Mouse (Mus musculus) liver, embryonic 14.5 days (tissue): Measurements from ENCODE around the gene Tmem114. TPM values are rescaled to one million over a fixed set of nuclear protein-coding genes. Genes with fewer than 3 reads are reported as not detected.

Experiments used
- ATAC-seq: fragments of 200-750 bp; cut with Nextera tagmentation; 2 replicates; pipeline ENCODE4 v1.8.0; 2017; ENCODE audit warnings: moderate number of reproducible peaks, mild to moderate bottlenecking, moderate library complexity; ENCODE audit not compliant: insufficient read depth
- DNase-seq, 3 experiments: peaks; one replicate each; pipeline ENCODE4 v3.0.0-alpha.2; 2012 to 2013; ENCODE audit warnings: low read depth in 3 of 3, low spot score in 3 of 3
- H3K27ac ChIP-seq: fragments of 300-500 bp; sonication (generic); 2 replicates; pipeline ENCODE4 v1.5.1; 2014; ENCODE audit warnings: moderate library complexity, mild to moderate bottlenecking, control low read depth, inconsistent platforms
- H3K27me3 ChIP-seq: fragments of 300-500 bp; sonication (generic); 2 replicates; pipeline ENCODE4 v1.6.1; 2014; ENCODE audit warnings: mild to moderate bottlenecking, low read length, moderate library complexity; ENCODE audit not compliant: control insufficient read depth, insufficient read depth
- H3K36me3 ChIP-seq: fragments of 300-500 bp; sonication (generic); replicated peaks from 2 replicates; pipeline ENCODE4 v1.6.1; 2014; ENCODE audit warnings: low read depth; ENCODE audit not compliant: control insufficient read depth, insufficient read depth
- H3K4me1 ChIP-seq, 2 experiments: fragments of 200-500 bp in 1 of 2; fragments of 300-500 bp in 1 of 2; sonication (generic) in 1 of 2; replicated peaks; 2 replicates each; pipeline ENCODE4 v1.6.1; 2012 to 2014; ENCODE audit warnings: antibody characterized with exemption in 1 of 2, inconsistent platforms in 1 of 2, low read length in 1 of 2; ENCODE audit not compliant: control insufficient read depth in 2 of 2, insufficient read depth in 2 of 2
- H3K4me2 ChIP-seq: fragments of 300-500 bp; sonication (generic); 2 replicates; pipeline ENCODE4 v1.6.1; 2014; ENCODE audit warnings: low read depth, mild to moderate bottlenecking, control low read depth, moderate library complexity
- H3K4me3 ChIP-seq, 2 experiments: fragments of 200-500 bp in 1 of 2; fragments of 300-500 bp in 1 of 2; sonication (generic) in 1 of 2; 2 replicates each; pipeline ENCODE4 v1.5.1; 2012 to 2014; ENCODE audit warnings: low read depth in 2 of 2, low read length in 2 of 2, mild to moderate bottlenecking in 2 of 2, control low read depth in 1 of 2, inconsistent platforms in 1 of 2, moderate library complexity in 1 of 2; ENCODE audit not compliant: insufficient read depth in 1 of 2
- H3K9ac ChIP-seq: fragments of 300-500 bp; sonication (generic); replicated peaks from 2 replicates; pipeline ENCODE4 v1.6.1; 2014; ENCODE audit warnings: mild to moderate bottlenecking, control low read depth, moderate library complexity
- H3K9me3 ChIP-seq: fragments of 300-500 bp; sonication (generic); 2 replicates; pipeline ENCODE4 v1.6.1; 2016; ENCODE audit warnings: low read length, mixed read lengths; ENCODE audit not compliant: control insufficient read depth
- CTCF ChIP-seq: IDR thresholded peaks from 2 replicates; pipeline ENCODE4 v1.5.1; 2016; ENCODE audit warnings: antibody characterized with exemption, low read depth, control low read depth
- EP300 ChIP-seq: IDR thresholded peaks from 2 replicates; pipeline ENCODE4 v1.6.1; 2016; ENCODE audit warnings: antibody characterized with exemption, low read depth
- WGBS: fragments of 180-500 bp; shearing (Covaris S2); extraction: QIAGEN DNeasy Blood & Tissue Kit; methylation state at CpG from one replicate; pipeline ENCODE4 v1.1.7; 2014; ENCODE audit not compliant: insufficient replicate concordance; 5-methylcytosine and 5-hydroxymethylcytosine counted together
- polyA plus RNA-seq, 2 experiments: library from polyadenylated mRNA; depleted of rRNA in 1 of 2; stranded (reverse) in 1 of 2; unstranded in 1 of 2; fragments of >200 nt; fragmentation: Nextera tagmentation in 1 of 2; extraction: Ambion mirVana in 1 of 2; gene quantifications; 2 replicates each; pipeline versions ENCODE4 v1.2.1 to v1.2.3; 2012 to 2014

Gene Tmem114
- polyA plus RNA-seq, 2 experiments: 0.02 TPM; not detected in 1

DNA sequence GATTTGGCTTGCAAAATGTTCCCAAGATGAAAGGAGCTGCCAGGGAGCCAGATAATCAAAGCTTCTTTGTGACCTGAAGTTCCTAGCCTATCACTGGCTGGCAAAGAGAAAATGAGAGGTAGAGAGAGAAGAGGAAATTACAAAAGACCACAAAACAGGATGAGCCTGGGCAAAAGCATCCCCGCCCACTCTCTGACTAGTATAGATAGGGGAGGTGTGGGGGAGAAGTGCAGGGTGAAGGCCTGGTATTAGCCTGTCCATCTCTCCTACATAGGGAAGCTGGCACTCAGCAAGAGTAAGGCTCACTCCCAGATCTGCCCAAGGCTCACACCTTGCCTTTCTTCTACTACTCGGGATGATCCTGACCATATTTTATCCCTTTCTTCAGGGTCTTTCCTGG is 30.3 kb upstream of the Tmem114 start:
- no peak for ATAC-seq

DNA sequence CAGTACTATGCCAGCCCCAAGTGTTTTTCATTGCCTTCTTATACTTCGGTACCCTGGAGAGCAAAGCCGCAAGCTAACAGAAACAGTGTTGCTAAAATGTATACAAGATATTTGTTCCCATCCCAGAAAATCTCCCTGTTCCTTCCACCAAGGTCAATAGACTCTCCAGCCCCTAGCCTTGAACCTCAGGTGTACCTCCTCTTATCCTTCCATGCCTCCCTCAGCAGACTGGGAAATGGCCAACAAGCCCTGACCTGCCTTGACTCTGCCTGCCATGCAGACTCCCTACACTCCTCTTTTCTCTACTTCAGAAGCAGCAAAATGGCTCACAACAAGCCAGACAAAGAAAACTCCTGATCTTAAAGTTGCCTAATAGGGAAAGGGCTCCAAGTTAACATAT is 28.4 kb upstream of the Tmem114 start:
- 75% methylated on average over 2 of the region's 2 CpGs for WGBS

More for the DNA sequence above, 30.3 kb upstream of the Tmem114 start:
- 13% methylated on average over 2 of the region's 2 CpGs for whole genome bisulfite sequencing
- no peaks in the 10 kb centered on the region for H3K9me3 ChIP-seq
- H3K36me3 ChIP-seq: no peaks in the 10 kb centered on the region
- TF ChIP-seq CTCF: no peak
- no peak for TF ChIP-seq EP300
- H3K4me1 ChIP-seq: no peaks in the 10 kb centered on the region
- no peak overlapping the region for H3K27ac ChIP-seq
- H3K4me3 ChIP-seq: no peak overlapping the region
- H3K9ac ChIP-seq: no peak overlapping the region
- no peak for DNase-seq
- no peaks in the 10 kb centered on the region for H3K27me3 ChIP-seq
- H3K4me2 ChIP-seq: no peak overlapping the region

DNA sequence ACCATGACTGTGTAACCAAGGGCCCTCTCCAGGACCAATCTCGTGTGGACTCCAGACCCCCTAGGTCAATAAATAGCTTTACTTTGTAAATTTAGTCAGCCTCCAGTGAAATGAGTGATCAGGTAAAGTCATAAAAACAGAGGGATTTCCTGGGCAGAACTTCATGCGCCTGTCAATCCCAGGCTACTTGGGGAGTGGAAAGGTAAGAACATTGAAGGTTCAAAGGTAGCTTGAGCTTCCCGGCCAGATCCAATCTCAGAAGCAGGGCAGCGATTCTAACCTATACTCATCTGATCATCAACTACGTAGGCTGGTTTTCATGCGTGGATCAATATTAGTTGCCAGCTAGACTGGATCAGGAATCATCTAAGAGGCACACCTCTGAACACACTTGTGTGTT is 21.3 kb upstream of the Tmem114 start:
- WGBS: 66% methylated on average over 6 of the region's 6 CpGs
- H3K4me3 ChIP-seq: no peak overlapping the region

More for the DNA sequence above, 28.4 kb upstream of the Tmem114 start:
- Histone ChIP-seq H3K27ac (no peak overlapping the region), H3K9me3 (no peaks in the 10 kb centered on the region), H3K4me3 (no peak overlapping the region), H3K9ac (no peak overlapping the region), H3K4me1 (no peaks in the 10 kb centered on the region), H3K4me2 (no peak overlapping the region), H3K27me3 (no peaks in the 10 kb centered on the region), H3K36me3 (no peaks in the 10 kb centered on the region)
- TF ChIP-seq CTCF (no peak), EP300 (no peak)
- no peak for ATAC-seq
- DNase-seq: no peak

DNA sequence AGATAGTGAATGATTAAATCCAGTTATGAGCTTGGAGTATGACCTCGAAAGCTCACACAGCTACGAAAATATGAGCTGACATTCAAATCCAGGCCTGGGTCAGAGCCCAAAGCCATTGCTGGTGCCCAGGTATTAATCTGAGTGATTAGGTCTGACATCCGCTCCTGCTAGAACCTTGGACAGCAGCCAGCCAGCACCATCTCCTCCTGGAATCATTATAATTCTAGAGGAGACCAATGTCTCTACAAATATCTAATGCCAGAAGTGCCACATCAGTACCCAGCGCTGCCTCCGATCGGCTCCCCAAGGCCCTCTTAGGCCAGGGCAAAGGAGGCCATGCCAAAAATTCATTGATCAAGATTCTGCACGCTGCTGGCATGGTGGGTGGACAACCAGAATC is 20.0 kb upstream of the Tmem114 start:
- ATAC-seq: no peak
- H3K9me3 ChIP-seq: no peaks in the 10 kb centered on the region
- DNase-seq: no peak
- H3K27ac ChIP-seq: no peak overlapping the region
- WGBS: 63% methylated on average over 7 of the region's 7 CpGs
- TF ChIP-seq CTCF: no peak
- no peak for TF ChIP-seq EP300
- no peaks in the 10 kb centered on the region for H3K27me3 ChIP-seq
- H3K4me3 ChIP-seq: no peak overlapping the region
- no peaks in the 10 kb centered on the region for H3K36me3 ChIP-seq
- H3K4me2 ChIP-seq: no peak overlapping the region
- no peaks in the 10 kb centered on the region for H3K4me1 ChIP-seq
- no peak overlapping the region for H3K9ac ChIP-seq

More for the DNA sequence above, 21.3 kb upstream of the Tmem114 start:
- H3K27me3 ChIP-seq: no peaks in the 10 kb centered on the region
- no peak overlapping the region for H3K4me2 ChIP-seq
- no peak overlapping the region for H3K27ac ChIP-seq
- DNase-seq: no peak
- no peak for ATAC-seq
- no peak for TF ChIP-seq EP300
- no peak overlapping the region for H3K9ac ChIP-seq
- H3K36me3 ChIP-seq: no peaks in the 10 kb centered on the region
- H3K9me3 ChIP-seq: no peaks in the 10 kb centered on the region
- H3K4me1 ChIP-seq: no peaks in the 10 kb centered on the region

DNA sequence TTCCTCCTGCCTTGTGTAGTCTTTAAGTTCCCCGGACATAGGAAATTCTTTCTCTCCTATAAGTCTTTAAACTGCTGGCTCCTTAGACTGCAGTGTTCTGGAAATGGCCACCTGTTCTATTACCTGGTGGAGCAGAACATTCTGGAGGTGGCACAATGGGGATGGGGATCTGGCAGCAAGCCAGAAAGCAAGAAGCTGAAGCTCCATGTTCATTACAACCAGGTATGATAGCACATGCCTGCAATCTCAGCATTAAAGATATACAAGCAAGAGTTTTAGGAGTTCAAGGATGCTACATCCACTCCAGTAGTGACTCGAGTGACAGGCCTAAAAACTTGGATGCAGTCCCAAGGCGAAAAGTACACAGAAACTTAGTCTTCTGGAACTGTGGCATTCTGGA is 7.7 kb upstream of the Tmem114 start:
- Histone ChIP-seq H3K36me3 (no peaks in the 10 kb centered on the region), H3K27ac (no peak overlapping the region), H3K27me3 (no peaks in the 10 kb centered on the region), H3K4me1 (no peaks in the 10 kb centered on the region), H3K4me2 (no peak overlapping the region), H3K9me3 (no peaks in the 10 kb centered on the region), H3K9ac (no peak overlapping the region), H3K4me3 (no peak overlapping the region)
- ATAC-seq (no peak), DNase-seq (no peak)
- TF ChIP-seq CTCF (no peak), EP300 (no peak)
- 46% methylated on average over 3 of the region's 3 CpGs for WGBS

DNA sequence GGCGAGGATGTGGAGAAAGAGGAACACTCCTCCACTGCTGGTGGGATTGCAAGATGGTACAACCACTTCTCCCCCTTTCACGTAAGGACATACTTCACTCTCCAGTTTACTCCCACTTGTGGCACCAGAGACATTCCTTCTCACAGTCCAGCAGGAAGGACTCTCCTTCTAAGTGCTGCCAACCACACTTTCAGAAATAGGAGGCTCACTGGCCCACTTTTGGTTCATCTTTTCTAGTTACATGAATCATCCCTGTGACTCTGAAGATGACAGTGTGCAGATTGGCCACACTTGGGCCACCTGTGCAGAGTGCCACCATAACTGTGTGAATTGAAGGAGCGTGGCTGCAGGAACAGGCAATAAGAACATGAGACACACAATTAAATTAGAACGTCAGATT is 4.6 kb upstream of the Tmem114 start:
- H3K27ac ChIP-seq: no peak overlapping the region
- DNase-seq (no peak), ATAC-seq (no peak)
- WGBS: 53% methylated on average over 4 of the region's 4 CpGs
- H3K4me2 ChIP-seq: no peak overlapping the region
- H3K9me3 ChIP-seq: no peaks in the 10 kb centered on the region
- H3K36me3 ChIP-seq: no peaks in the 10 kb centered on the region
- H3K4me3 ChIP-seq: no peak overlapping the region
- peaks cover 15% of the 10 kb centered on the region for H3K27me3 ChIP-seq
- H3K4me1 ChIP-seq: no peaks in the 10 kb centered on the region
- no peak overlapping the region for H3K9ac ChIP-seq
- TF ChIP-seq EP300: no peak
- no peak for TF ChIP-seq CTCF
